ENCODE assay signal across 26 mouse cellular contexts in genomic region chr9:83545240-83545639, GRCm38 (mm10). TPM values are rescaled to one million over a fixed set of nuclear protein-coding genes. Genes with fewer than 3 reads are reported as not detected.
A peak's percentile ranks its signal among the peaks of the same experiment; 100 is the strongest.
DNase-seq lines count a peak whose midpoint lies in the region; ATAC-seq and TF ChIP-seq lines count a peak whose summit lies in the region.
"Had no signal": no experiment of that assay in that cellular context is flagged by ENCODE, and none has a peak within 500 bp of the region (broad histone marks: within the 10 kb centered on the region; RNA-seq: fewer than 3 reads in every experiment).

No protein-coding gene starts in this region.

- no peak for TF ChIP-seq CTCF in small intestine, adult 2 months (IDR thresholded peaks at IDR 0.05; ENCODE audit: extremely low read depth, insufficient read length, insufficient replicate concordance, low read depth, low read length)
- TF ChIP-seq CTCF in layer of hippocampus, adult 2 months (conservative IDR thresholded peaks at IDR 0.05): no peak

- TF ChIP-seq POLR2A in small intestine, adult 2 months (IDR thresholded peaks at IDR 0.05; ENCODE audit: low read depth, low read length): no peak

- H3K4me1 ChIP-seq in intestine, embryonic 16.5 days (ENCODE audit: control insufficient read depth, insufficient read depth, low read length): peaks cover 11% of the 10 kb centered on the region
- peaks cover 13% of the 10 kb centered on the region; the same call in 1 of the 2 replicates for H3K4me1 ChIP-seq in small intestine, adult 2 months (ENCODE audit: control insufficient read depth, insufficient read depth, insufficient read length, low read length)
- H3K4me1 ChIP-seq in stomach, embryonic 16.5 days (ENCODE audit: control insufficient read depth, insufficient read depth, low read length): peaks cover 8% of the 10 kb centered on the region; the same call in 1 of the 2 replicates
- H3K4me1 ChIP-seq: embryonic facial prominence, embryonic 12.5 days had no signal

- H3K4me3 ChIP-seq in intestine, embryonic 16.5 days (ENCODE audit: low read length): no peak overlapping the region
- no peak overlapping the region for H3K4me3 ChIP-seq in small intestine, adult 2 months (ENCODE audit: low read depth, low read length)
- no peak overlapping the region for H3K4me3 ChIP-seq in stomach, embryonic 16.5 days (replicated peaks; ENCODE audit: low read length)
- no peak overlapping the region for H3K4me3 ChIP-seq in layer of hippocampus, adult 2 months
- H3K4me3 ChIP-seq: embryonic facial prominence, embryonic 12.5 days; embryonic facial prominence, embryonic 15.5 days; gastrocnemius, adult 2 months; heart, embryonic 12.5 days; heart, embryonic 15.5 days; hindbrain, embryonic 10.5 days; hindbrain, embryonic 13.5 days had no signal

- intact Hi-C loops in gastrocnemius, postnatal 36 days (cut with DNase I): no loop called here

- peak overlapping the region; percentile 73 for H3K27ac ChIP-seq in intestine, embryonic 16.5 days (ENCODE audit: low read length)
- H3K27ac ChIP-seq in small intestine, adult 2 months (ENCODE audit: insufficient read depth, low read depth, low read length): peak overlapping the region; percentile 77
- peak overlapping the region; percentile 43; the same call in 1 of the 2 replicates for H3K27ac ChIP-seq in stomach, embryonic 16.5 days (ENCODE audit: low read length)
- H3K27ac ChIP-seq in layer of hippocampus, adult 2 months: no peak overlapping the region
- H3K27ac ChIP-seq: embryonic facial prominence, embryonic 12.5 days; embryonic facial prominence, embryonic 15.5 days; gastrocnemius, adult 2 months; heart, embryonic 15.5 days; hindbrain, embryonic 10.5 days; hindbrain, embryonic 13.5 days had no signal

- H3K4me2 ChIP-seq in intestine, embryonic 16.5 days (ENCODE audit: low read depth, low read length): no peak overlapping the region
- no peak overlapping the region for H3K4me2 ChIP-seq in stomach, embryonic 16.5 days (ENCODE audit: low read depth, low read length)
- H3K4me2 ChIP-seq: embryonic facial prominence, embryonic 12.5 days; embryonic facial prominence, embryonic 15.5 days; heart, embryonic 12.5 days; heart, embryonic 15.5 days; hindbrain, embryonic 13.5 days had no signal

- DNase-seq in gastrocnemius, postnatal 36 days: no peak
- DNase-seq in layer of hippocampus, adult 2 months (ENCODE audit: low spot score in 2 of 2): no peak
- no peak for DNase-seq in left cerebral cortex, adult 18-20 months (ENCODE audit: low spot score in 2 of 2)
- DNase-seq: adrenal gland, adult 8-10 months; adrenal gland, postnatal 25 days; cerebellum, adult 11-12 months; cerebellum, adult 8-10 months; cerebellum, postnatal 14 days; forebrain, postnatal 0 days; gastrocnemius, adult 2 months; gastrocnemius, postnatal 14 days; heart, adult 18-20 months; heart, postnatal 10 days; heart, postnatal 36 days had no signal

- no peaks in the 10 kb centered on the region for H3K27me3 ChIP-seq in intestine, embryonic 16.5 days (replicated peaks; ENCODE audit: control insufficient read depth, insufficient read depth, low read length)
- H3K27me3 ChIP-seq in small intestine, adult 2 months (ENCODE audit: control insufficient read depth, insufficient read depth, low read length): no peaks in the 10 kb centered on the region
- H3K27me3 ChIP-seq in stomach, embryonic 16.5 days (ENCODE audit: control insufficient read depth, insufficient read depth, low read length): no peaks in the 10 kb centered on the region
- H3K27me3 ChIP-seq: embryonic facial prominence, embryonic 12.5 days; embryonic facial prominence, embryonic 15.5 days; heart, embryonic 12.5 days; heart, embryonic 15.5 days had no signal

- H3K36me3 ChIP-seq in intestine, embryonic 16.5 days (ENCODE audit: control insufficient read depth, insufficient read depth, low read length): no peaks in the 10 kb centered on the region
- no peaks in the 10 kb centered on the region for H3K36me3 ChIP-seq in small intestine, adult 2 months (ENCODE audit: control insufficient read depth, insufficient read depth, low read length)
- no peaks in the 10 kb centered on the region for H3K36me3 ChIP-seq in stomach, embryonic 16.5 days (ENCODE audit: control insufficient read depth, insufficient read depth, low read length)
- H3K36me3 ChIP-seq: embryonic facial prominence, embryonic 12.5 days; embryonic facial prominence, embryonic 15.5 days; heart, embryonic 12.5 days; heart, embryonic 15.5 days; hindbrain, embryonic 10.5 days; hindbrain, embryonic 13.5 days had no signal

- no peaks in the 10 kb centered on the region for H3K9me3 ChIP-seq in intestine, embryonic 16.5 days (ENCODE audit: control insufficient read depth, low read length)
- no peaks in the 10 kb centered on the region for H3K9me3 ChIP-seq in stomach, embryonic 16.5 days (replicated peaks; ENCODE audit: control insufficient read depth, low read length)
- H3K9me3 ChIP-seq: embryonic facial prominence, embryonic 12.5 days; embryonic facial prominence, embryonic 15.5 days; heart, embryonic 12.5 days; heart, embryonic 15.5 days; hindbrain, embryonic 10.5 days; hindbrain, embryonic 13.5 days had no signal

- H3K9ac ChIP-seq in intestine, embryonic 16.5 days (ENCODE audit: low read depth, low read length): no peak overlapping the region
- H3K9ac ChIP-seq in stomach, embryonic 16.5 days (ENCODE audit: low read length): no peak overlapping the region
- H3K9ac ChIP-seq: embryonic facial prominence, embryonic 12.5 days; embryonic facial prominence, embryonic 15.5 days; forebrain, postnatal 0 days; heart, embryonic 12.5 days; heart, embryonic 15.5 days; hindbrain, embryonic 13.5 days had no signal

- ATAC-seq in intestine, embryonic 16.5 days: peak; percentile 39
- 0 out of 2 replicates have a peak, but pooled peaks have one; percentile 14 for ATAC-seq in stomach, embryonic 16.5 days (ENCODE audit: insufficient read depth, low FRiP score)
- ATAC-seq: activated CD4-positive, CD25-positive, alpha-beta regulatory T cell, adult 4 months; forebrain, embryonic 14.5 days; forebrain, postnatal 0 days; hindbrain, embryonic 16.5 days had no signal

RNA-seq across cellular contexts. Expression of gene Sh3bgrl2, which starts 2.9 kb away (rescaled TPM):
- polyA plus RNA-seq in intestine, embryonic 16.5 days (2015; fragmentation: Nextera tagmentation; extraction: Ambion mirVana): 16.5 and 17.9 TPM in 2 replicates
- polyA plus RNA-seq in small intestine, adult 2 months (2012; rRNA removed): 3.4 and 6.2 TPM in 2 replicates
- 33.2 and 49.8 TPM in 2 replicates for polyA plus RNA-seq in stomach, embryonic 16.5 days (2015; fragmentation: Nextera tagmentation; extraction: Ambion mirVana)
- 1 to 10 TPM; 1.1 to 1.9 TPM for total RNA-seq in gastrocnemius, postnatal 36 days (2021)
- total RNA-seq in layer of hippocampus, adult 2 months (2021): 10 to 100 TPM; 26.1 to 28.7 TPM
- 10 to 100 TPM; 29.8 to 33.1 TPM for total RNA-seq in left cerebral cortex, adult 18-20 months (2021)

Comparison
In these comparisons a context has a peak if more than half of its experiments do, and no peak if none do; other contexts are left out.
1. RNA of gene Sh3bgrl2, which starts 2.9 kb away (total RNA-seq): 29.8 to 33.1 TPM in left cerebral cortex, adult 18-20 months and 26.1 to 28.7 TPM in layer of hippocampus, adult 2 months; 1.1 to 1.9 TPM in gastrocnemius, postnatal 36 days; every median in the first group is over 4 times any median in the second.